Mouse (Mus musculus) neutrophil, adult 5-6 weeks (primary cell): ENCODE data around the gene Klra2. TPM values are rescaled to one million over a fixed set of nuclear protein-coding genes. Genes with fewer than 3 reads are reported as not detected.
"Not testable (repeated sequence)": the region's sequence is repeated elsewhere in the genome, so short reads cannot be mapped to it uniquely, and the experiment has no call there.

ENCODE experiments used
- ATAC-seq: fragments of 151-379, 151-347 bp; 2 replicates; pipeline ENCODE4 v1.8.0; 2017; ENCODE audit warnings: mild to moderate bottlenecking, moderate TSS enrichment; ENCODE audit not compliant: insufficient number of reproducible peaks, poor library complexity, low FRiP score, severe bottlenecking; ENCODE audit errors: extremely low read depth
- total RNA-seq: library from RNA; stranded (forward); fragments of 200-1000 nt; gene quantifications from 2 replicates; pipeline ENCODE4 v1.2.3, GENCODE M21; 2017

The Klra2 gene
- total RNA-seq = 139 TPM in 2 replicates

DNA sequence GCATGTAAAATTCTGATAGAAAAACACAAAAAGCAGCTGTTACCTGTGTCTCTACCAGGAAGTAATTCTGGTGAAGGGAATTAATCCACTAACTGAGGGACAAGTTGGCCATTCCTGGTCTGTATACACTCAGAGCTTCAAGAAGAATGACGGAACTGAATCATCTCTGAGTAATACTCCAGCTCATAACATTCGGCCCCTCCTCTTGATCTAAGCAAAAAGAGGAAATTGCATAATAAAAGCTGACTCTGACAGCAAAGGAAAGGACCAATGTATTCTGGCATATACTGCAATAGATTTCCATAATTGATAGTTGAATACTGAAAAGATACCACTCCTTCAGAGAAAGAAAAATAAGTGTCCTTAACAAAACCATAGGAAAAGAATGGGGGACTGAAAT, at the start of gene Klra2:
Klra2 (minus strand) TSS at position 157 of the 400 bp plus-strand sequence.
- ATAC-seq = peak; percentile 99

DNA sequence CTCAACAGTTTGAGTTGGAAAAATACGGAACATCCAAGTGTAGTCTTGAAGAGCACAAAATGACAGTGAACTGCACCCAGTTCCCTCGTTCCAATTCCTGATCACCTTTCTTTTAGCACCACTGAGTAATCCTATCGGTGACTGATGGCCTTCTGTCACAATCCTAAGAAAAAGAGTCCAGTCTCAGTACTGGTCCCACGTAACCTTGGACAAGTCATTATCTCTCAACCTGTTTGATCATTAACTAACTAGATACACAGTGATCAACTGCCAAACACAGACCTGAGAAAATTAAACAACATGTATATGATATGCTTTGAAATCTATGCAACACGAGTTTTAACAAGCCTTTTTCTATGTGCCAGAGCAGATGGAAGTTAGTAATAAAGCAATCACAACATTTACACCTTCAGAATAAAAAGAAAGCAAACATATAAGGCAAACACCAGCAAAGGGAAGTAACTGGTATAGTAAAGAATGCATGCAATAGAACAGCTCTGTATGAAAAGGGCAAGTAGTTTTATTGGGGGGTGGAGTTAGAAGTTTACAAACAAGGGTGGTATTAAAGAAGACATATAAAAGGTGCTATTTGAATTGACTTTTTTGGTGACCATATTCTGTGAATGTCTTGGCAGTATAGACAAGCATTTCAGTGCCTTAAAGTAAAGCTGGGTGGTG, 47.4 kb upstream of the Klra2 start:
- no peak for ATAC-seq

DNA sequence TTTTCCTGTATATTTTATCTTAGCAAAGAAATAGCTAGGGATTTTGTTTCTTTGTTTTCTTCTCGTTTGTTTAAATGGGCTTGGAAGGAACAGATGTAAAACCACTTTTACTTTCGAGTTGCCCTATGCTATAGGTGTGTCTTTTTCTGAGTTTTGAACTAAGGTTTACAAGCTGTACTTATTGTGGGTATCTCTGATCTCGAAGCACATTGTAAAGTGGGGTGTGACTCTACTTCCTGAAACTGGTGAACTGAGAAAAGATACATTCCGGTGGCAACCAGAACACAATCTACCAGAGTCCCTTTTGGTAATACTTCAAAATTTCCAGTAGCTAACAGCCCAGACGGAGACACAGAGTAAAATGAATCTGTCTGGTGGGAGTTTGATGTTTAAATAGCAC, 46.8 kb upstream of the Klra2 start:
- ATAC-seq = peak; percentile 16; the same call in 1 of the 2 replicates

DNA sequence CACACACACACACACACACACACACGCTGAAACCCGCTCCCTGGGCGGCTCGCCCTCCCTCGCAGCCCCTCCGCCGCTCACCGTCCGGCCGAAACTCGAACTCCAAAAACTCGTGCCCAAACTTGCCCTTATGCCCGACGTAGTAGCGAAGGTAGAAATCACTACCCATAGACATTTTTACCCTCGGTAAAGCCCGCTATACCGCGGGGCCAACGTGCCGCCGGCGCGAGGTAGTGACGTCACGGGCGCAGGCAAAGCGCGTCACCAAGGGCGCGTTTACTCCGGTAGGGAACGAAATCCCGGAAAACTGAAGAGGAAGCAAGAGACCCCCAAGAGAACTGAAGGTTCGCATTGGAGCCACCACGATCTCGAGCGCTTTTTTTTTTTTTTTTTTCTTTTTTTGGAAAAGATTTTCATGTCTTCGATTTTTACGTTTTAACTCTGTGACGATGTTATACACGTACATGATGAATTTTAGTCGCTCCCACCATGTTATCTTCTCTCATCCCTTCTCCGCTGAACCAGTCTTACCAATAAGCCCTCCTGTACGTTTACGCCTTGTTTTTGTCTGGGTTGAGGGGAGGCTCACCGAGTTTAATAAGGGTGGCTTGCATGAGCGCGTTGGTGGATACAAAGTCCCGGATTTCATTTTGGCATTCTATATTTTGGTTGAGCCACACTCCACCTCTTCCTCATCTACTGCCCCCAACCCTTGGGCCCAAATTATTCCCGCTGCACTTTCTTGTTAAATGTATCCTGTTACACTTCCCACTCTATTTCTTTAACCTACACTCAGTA, 46.0 kb upstream of the Klra2 start, which contains the start of gene Magohb:
Magohb (minus strand) TSS at position 254 of the 798 bp plus-strand sequence.
- ATAC-seq = peak; percentile 58; the same call in 1 of the 2 replicates

DNA sequence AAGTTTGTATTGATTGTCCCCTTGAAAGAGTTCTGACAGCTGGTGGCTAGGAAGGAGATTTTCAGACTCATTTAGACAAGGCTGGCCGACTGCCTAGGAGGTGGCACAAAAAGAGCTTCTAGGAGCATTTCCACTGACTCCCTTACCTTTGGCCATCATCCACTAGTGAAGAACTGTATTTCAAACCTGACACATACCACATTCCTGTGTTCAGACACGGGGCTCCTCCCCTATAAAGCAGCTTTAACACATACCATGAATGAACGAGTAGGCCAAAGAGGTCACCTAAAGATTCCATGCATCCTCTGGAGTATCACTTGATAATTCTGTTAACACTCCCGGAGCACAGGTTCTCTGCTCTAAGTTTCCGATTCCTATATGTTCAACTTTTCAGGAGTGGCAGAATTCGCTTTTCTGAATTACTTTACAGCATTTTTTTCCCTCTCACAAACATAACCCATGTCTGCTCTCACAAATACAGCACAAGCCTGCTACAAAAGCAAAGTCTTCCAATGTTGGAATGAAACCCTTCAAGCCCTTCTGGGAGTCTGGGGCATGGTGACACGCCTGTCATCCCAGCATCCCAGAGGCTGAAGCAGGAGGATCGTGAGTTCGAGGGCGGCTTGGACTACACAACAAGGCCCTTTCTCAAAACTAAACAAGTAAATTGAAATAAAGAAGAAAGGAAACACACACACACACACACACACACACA, 45.3 kb upstream of the Klra2 start:
- ATAC-seq = no peak

DNA sequence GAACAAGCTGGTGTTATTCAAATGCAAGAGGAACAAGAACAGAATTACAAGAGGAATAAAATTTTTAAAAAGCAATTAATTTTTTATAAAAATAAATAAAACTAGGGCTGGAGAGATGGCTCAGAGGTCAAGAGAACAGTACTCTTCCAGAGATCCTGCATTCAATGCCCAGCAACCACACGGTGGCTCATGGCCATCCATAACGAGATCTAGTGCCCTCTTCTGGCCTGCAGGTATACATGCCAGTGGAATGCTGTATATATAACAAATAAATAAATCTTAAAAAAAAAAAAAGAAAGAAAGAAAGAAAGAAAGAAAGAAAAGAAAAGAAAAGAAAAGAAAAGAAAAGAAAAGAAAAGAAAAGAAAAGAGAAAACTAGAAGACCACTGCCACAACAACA, 43.3 kb upstream of the Klra2 start:
- ATAC-seq = peak; percentile 73; the same call in 1 of the 2 replicates

DNA sequence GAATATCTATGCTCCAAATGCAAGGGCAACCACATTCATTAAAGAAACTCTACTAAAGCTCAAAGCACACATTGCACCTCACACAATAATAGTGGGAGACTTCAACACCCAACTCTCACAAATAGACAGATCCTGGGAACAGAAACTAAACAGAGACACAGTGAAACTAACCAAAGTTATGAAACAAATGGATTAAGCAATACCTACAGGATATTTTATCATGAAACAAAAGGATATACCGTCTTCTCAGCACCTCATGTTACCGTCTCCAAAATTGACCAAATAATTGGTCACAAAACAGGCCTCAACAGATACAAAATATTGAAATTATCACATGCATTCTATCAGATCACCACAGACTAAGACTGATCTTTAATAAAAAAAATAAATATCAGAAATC, 31.0 kb upstream of the Klra2 start:
- ATAC-seq = not testable (repeated sequence)

DNA sequence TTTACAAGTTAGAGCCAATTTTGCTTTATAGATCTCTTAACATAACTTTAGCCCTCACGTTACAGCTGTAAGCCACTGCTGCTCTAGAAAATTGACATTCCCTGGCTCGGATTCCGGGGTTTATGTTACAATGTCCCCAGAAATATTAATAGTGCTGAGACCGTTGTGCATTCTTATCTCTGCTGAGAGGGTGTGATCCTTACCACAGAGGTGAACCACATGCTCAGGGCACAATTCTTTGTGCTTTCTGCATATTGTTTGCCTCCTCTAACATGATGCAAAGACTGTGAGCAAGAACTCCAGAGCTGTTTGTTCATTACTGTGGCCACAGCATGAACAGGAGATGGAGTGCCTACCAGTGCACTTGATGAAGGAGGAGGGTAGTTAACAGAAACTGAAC, 29.5 kb upstream of the Klra2 start:
- ATAC-seq = no peak

DNA sequence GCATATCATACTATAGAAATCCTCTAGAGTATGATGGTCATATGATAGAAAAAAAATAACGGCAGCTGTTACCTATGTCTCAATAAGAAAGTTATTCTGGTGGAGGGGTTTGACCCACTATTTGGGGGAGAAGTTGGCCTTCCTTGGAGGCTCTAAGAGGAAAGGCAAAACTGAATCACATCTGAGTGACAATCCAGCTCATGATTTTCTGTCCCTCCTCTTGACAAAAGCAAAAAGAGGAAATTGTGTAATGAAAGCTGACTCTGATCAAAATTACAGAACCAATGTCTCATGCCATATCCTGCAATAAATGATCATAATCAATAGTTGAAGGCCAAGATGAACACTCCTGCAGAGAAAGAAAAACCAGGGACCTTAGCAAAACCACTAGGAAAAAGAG, 25.1 kb upstream of the Klra2 start:
- ATAC-seq = no peak

DNA sequence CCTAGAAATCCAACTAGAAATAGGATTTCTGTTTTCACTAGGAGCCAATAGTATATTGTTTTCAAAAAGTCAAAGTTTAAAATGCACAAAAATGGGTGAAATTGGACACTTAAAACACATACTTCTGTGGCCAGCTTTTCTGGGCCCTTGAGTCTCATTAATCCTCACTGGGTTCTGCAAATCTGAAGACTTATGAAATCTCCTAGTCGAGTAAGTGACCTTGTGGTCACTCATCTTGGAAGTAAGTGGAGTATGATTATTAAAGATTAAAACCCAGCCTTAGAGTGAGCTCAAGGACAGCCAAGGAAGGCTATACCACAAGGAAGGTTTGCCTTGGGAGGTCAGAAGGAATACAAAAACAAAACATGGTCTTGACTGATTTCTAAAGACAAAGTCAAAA, 23.1 kb upstream of the Klra2 start:
- no peak for ATAC-seq

DNA sequence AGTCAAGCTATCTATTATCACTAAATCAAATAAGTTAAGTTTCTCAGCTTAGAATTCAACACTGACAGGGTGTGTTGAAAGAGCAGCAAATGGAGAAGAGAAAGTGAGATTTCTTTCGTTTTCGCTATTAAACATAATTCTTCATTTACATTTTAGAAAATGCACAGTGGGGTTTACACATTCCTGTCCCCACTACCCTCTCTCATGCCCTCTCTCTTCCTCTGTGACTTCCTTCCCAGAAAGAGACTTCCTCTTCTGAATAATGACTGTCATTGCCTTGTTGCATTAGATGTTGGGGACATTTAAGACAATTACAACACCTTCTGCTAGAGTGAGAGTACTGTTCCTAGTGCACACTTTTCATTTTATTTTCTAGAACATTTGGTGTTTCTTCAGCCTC, 22.4 kb upstream of the Klra2 start:
- peak; percentile 98 for ATAC-seq

DNA sequence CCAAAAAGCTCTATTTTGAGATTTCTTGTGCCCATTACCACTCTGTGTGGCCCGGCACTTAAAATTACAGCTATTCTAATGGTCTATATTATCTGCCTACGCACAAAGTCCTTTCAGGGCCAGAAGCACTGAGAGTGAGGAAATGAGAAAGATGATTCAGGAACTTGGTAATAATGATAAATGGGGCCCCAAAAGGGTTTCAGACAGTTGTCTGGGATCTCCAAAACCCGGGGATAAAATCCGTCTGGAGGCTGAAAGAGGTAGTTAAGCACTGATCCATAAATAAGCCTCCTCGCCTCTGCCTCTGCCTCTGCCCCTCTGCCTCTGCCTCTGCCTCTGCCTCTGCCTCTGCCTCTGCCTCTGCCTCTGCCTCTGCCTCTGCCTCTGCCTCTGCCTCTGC, 17.0 kb upstream of the Klra2 start:
- no peak for ATAC-seq

DNA sequence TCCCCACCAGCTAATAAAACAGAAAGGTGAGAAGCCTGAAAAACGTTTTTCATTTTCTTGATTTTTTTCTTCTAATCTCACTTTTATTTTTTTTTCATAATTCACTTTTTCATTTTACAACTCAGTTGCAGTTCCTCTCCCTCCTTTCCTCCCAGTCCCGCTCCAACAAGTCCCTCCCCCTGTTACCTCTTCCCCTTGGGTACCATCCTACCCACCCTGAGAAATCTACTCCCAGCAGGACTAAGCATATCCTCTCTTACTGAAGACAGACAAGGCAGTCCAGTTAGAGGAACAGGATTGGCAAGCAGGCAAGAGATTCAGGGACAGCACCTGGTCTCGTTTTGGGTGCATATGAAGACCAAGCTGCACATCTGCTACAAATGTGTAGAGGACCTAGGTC, 15.6 kb upstream of the Klra2 start:
- ATAC-seq = no peak

DNA sequence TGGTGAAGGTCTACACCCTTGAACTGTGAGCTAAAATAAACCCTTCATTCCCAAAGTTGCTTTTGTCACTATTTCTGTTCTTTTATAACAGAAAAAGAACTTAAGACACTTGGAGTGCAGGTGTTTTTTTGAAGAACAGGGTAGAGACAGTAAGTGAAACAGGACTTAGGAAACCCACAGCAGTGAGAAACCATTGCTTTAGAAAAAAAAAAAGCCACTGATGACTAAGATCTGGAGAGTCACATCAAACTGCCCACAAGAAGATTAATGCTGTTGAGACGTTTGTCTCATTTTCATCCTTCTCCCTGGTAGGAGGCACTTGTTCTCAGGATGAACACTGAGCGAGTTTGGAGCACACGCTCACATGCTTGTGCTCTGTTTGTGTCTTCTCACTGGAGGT, 14.8 kb upstream of the Klra2 start:
- ATAC-seq = no peak

DNA sequence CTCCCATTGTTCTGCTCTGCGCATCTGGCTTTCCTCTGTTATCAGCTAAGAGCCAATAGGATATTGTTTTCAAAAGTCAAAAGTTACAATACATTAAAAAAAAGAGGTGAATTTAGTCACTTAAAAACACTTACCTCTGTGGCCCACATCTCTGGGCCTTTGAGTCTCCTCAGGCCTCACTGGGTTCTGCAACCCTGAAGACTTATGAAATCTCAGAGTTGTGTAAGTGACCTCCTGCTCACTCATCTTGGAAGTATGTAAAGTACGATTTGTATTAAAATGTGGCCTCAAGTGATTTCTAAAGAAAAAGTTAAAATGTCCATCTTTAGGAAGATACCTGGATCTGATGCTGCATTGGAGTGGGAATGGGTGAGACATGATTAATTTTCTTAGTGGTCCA, 2.1 kb downstream of the Klra2 start:
- ATAC-seq = peak; percentile 58; the same call in 1 of the 2 replicates

Other genes with a start within 250 kb of the Klra2 start
- 9.1 and 21.5 TPM in 2 replicates for gene Magohb, start 45.9 kb upstream of the Klra2 start, total RNA-seq
- 0.25 and 0.47 TPM in 2 replicates for gene Styk1, start 106.2 kb upstream of the Klra2 start, total RNA-seq
- 42.6 and 46.3 TPM in 2 replicates for gene Ybx3, start 141.1 kb upstream of the Klra2 start, total RNA-seq
- not detected in 2 replicates for gene 5430401F13Rik, start 239.0 kb upstream of the Klra2 start, total RNA-seq
- not detected in 2 replicates for gene Gm6619, start 239.0 kb upstream of the Klra2 start, total RNA-seq